Comparison of ENCODE assay signal across 11 mouse cellular contexts in the genomic region with DNA sequence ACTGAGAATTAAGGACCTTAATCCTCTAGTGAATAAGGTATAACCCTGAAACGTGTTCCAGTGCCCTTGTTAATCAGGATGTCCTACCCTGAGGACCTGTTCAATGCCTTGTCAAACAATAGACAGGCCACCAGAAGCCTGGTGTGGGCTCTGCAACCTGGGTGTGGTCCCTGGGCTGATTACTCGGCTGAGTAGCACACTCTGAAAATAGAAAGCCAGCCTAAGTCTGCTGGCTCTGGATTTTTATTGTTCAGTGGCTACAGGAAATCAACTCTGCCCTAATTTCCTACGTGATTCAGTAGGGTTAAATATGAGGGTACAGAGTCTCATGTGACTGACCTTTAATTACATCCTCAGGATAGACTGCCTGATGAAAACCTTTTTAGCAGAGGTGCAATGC.
DNase-seq lines count a peak whose midpoint lies in the region; ATAC-seq and TF ChIP-seq lines count a peak whose summit lies in the region.
"Had no signal": no experiment of that assay in that cellular context is flagged by ENCODE, and none has a peak within 500 bp of the region (broad histone marks: within the 10 kb centered on the region; RNA-seq: fewer than 3 reads in every experiment).

No protein-coding gene starts in this region.

- no peaks in the 10 kb centered on the region for H3K4me1 ChIP-seq in lung, adult 2 months (ENCODE audit: control insufficient read depth, insufficient read depth, low read length)
- H3K4me1 ChIP-seq in heart, embryonic 15.5 days (replicated peaks) = peaks cover 4% of the 10 kb centered on the region
- H3K4me1 ChIP-seq: midbrain, embryonic 12.5 days had no signal

- H3K9me3 ChIP-seq in heart, embryonic 15.5 days (replicated peaks) = no peaks in the 10 kb centered on the region
- H3K9me3 ChIP-seq: midbrain, embryonic 12.5 days had no signal

- peak; percentile 64; the same call in 1 of the 2 replicates for ATAC-seq in heart, embryonic 15.5 days (replicated peaks; ENCODE audit: insufficient number of reproducible peaks, insufficient read depth, low FRiP score, low read depth)
- no peak for ATAC-seq in CD4-positive, CD25-positive, alpha-beta regulatory T cell, adult 4 months
- ATAC-seq: intestine, embryonic 16.5 days had no signal

- no peak for TF ChIP-seq POLR2A in lung, adult 2 months (IDR thresholded peaks at IDR 0.05; ENCODE audit: borderline replicate concordance, extremely low read depth, low read depth, low read length)

- H3K9ac ChIP-seq in heart, embryonic 15.5 days = no peak overlapping the region
- H3K9ac ChIP-seq: midbrain, embryonic 12.5 days had no signal

- no peak overlapping the region for H3K4me2 ChIP-seq in heart, embryonic 15.5 days
- H3K4me2 ChIP-seq: midbrain, embryonic 12.5 days had no signal

- H3K27me3 ChIP-seq in heart, embryonic 15.5 days = no peaks in the 10 kb centered on the region
- H3K27me3 ChIP-seq: midbrain, embryonic 12.5 days had no signal

- TF ChIP-seq CTCF in lung, adult 2 months (IDR thresholded peaks at IDR 0.05; ENCODE audit: insufficient read depth, low read length) = no peak

- no peaks in the 10 kb centered on the region for H3K36me3 ChIP-seq in heart, embryonic 15.5 days
- H3K36me3 ChIP-seq: midbrain, embryonic 12.5 days had no signal

- H3K27ac ChIP-seq in heart, embryonic 15.5 days = no peak overlapping the region
- H3K27ac ChIP-seq: midbrain, embryonic 12.5 days had no signal

- DNase-seq in lung, adult 18-20 months = peak; percentile 14 to 29
- DNase-seq in lung, adult 2 months = no peak
- DNase-seq in kidney, postnatal 36 days = peak; percentile 43 to 71
- no peak for DNase-seq in spleen, adult 12 weeks (ENCODE audit: low spot score)
- DNase-seq in cerebellum, adult 9-11 months = no peak
- DNase-seq: left cerebral cortex, postnatal 4 days; thymus, postnatal 36 days had no signal

- 24% methylated on average over 3 of the region's 3 CpGs for WGBS in lung, adult 2 months
- 15% methylated on average over 3 of the region's 3 CpGs for WGBS in heart, embryonic 15.5 days

- no peak overlapping the region for H3K4me3 ChIP-seq in lung, adult 2 months (replicated peaks; ENCODE audit: extremely low read depth, low read depth, low read length)
- no peak overlapping the region for H3K4me3 ChIP-seq in heart, embryonic 15.5 days
- H3K4me3 ChIP-seq: midbrain, embryonic 12.5 days had no signal

Comparison
In these comparisons a context has a peak if more than half of its experiments do, and no peak if none do; other contexts are left out.
1. DNase-seq: peak in lung, adult 18-20 months (2 of 2) and kidney, postnatal 36 days (2 of 2); none in lung, adult 2 months (single experiment), spleen, adult 12 weeks (single experiment) and cerebellum, adult 9-11 months (single experiment).